Mouse (Mus musculus) forebrain, embryonic 13.5 days (tissue): Measurements from ENCODE around the gene Cpne4. TPM values are rescaled to one million over a fixed set of nuclear protein-coding genes. Genes with fewer than 3 reads are reported as not detected.
A peak's percentile ranks its signal among the peaks of the same experiment; 100 is the strongest.

ENCODE experiments used
- ATAC-seq: fragments of 200-750 bp; cut with Nextera tagmentation; 2 replicates; pipeline ENCODE4 v1.8.0; 2017
- H3K27ac ChIP-seq: fragments of 300-500 bp; sonication (generic); 2 replicates; pipeline ENCODE4 v1.5.1; 2015; ENCODE audit warnings: inconsistent platforms, mild to moderate bottlenecking, moderate library complexity
- H3K27me3 ChIP-seq: fragments of 300-500 bp; sonication (generic); 2 replicates; pipeline ENCODE4 v1.6.1; 2015; ENCODE audit warnings: mild to moderate bottlenecking, inconsistent platforms
- H3K36me3 ChIP-seq: fragments of 300-500 bp; sonication (generic); 2 replicates; pipeline ENCODE4 v1.6.1; 2015; ENCODE audit warnings: mild to moderate bottlenecking, inconsistent platforms; ENCODE audit not compliant: poor library complexity, severe bottlenecking
- H3K4me1 ChIP-seq: fragments of 300-500 bp; sonication (generic); 2 replicates; pipeline ENCODE4 v1.6.1; 2015; ENCODE audit warnings: inconsistent platforms
- H3K4me2 ChIP-seq: fragments of 300-500 bp; sonication (generic); 2 replicates; pipeline ENCODE4 v1.6.1; 2015; ENCODE audit warnings: inconsistent platforms, mild to moderate bottlenecking, moderate library complexity
- H3K4me3 ChIP-seq: fragments of 300-500 bp; sonication (generic); 2 replicates; pipeline ENCODE4 v1.5.1; 2015; ENCODE audit warnings: mild to moderate bottlenecking, inconsistent platforms
- H3K9ac ChIP-seq: fragments of 300-500 bp; sonication (generic); 2 replicates; pipeline ENCODE4 v1.6.1; 2015; ENCODE audit warnings: mild to moderate bottlenecking, inconsistent platforms
- H3K9me3 ChIP-seq: fragments of 300-500 bp; sonication (generic); replicated peaks from 2 replicates; pipeline ENCODE4 v1.6.1; 2016; ENCODE audit warnings: inconsistent platforms
- WGBS: fragments of 180-500 bp; shearing (Covaris S2); methylation state at CpG from one replicate; pipeline ENCODE4 v1.1.7; 2015; 5-methylcytosine and 5-hydroxymethylcytosine counted together
- polyA plus RNA-seq: library from polyadenylated mRNA; unstranded; fragments of >200 nt; fragmentation: Nextera tagmentation; extraction: Ambion mirVana; gene quantifications from 2 replicates; pipeline ENCODE4 v1.2.1, GENCODE M21; 2015

Cpne4 gene
- polyA plus RNA-seq, 1 experiment from 2014 or later = 6.1 TPM

- no peak overlapping the region for H3K27ac ChIP-seq
- no peaks in the 10 kb centered on the region for H3K36me3 ChIP-seq
- H3K9me3 ChIP-seq = 0 out of 2 replicates have a peak, but pooled peaks cover 3% of the 10 kb centered on the region
- H3K4me1 ChIP-seq = peaks cover 11% of the 10 kb centered on the region
- H3K4me3 ChIP-seq = no peak overlapping the region
- ATAC-seq = no peak
- no peak overlapping the region for H3K4me2 ChIP-seq
- H3K9ac ChIP-seq = no peak overlapping the region
- WGBS = 81% methylated on average over 2 of the region's 2 CpGs
- no peaks in the 10 kb centered on the region for H3K27me3 ChIP-seq
Observed at GRCm38 (mm10) chr9:104594979-104595378, 47.9 kb downstream of the Cpne4 start.

- no peaks in the 10 kb centered on the region for H3K27me3 ChIP-seq
- 82% methylated on average over 6 of the region's 6 CpGs for WGBS
- ATAC-seq = no peak
- H3K4me2 ChIP-seq = no peak overlapping the region
- H3K4me1 ChIP-seq = peaks cover 5% of the 10 kb centered on the region; the same call in 1 of the 2 replicates
- no peak overlapping the region for H3K4me3 ChIP-seq
- H3K9ac ChIP-seq = no peak overlapping the region
- no peaks in the 10 kb centered on the region for H3K9me3 ChIP-seq
- no peaks in the 10 kb centered on the region for H3K36me3 ChIP-seq
- no peak overlapping the region for H3K27ac ChIP-seq
Observed at GRCm38 (mm10) chr9:104612523-104612922, 65.4 kb downstream of the Cpne4 start.

- H3K27ac ChIP-seq = peak overlapping the region; percentile 16
- no peaks in the 10 kb centered on the region for H3K36me3 ChIP-seq
- no peak overlapping the region for H3K4me3 ChIP-seq
- peaks cover 5% of the 10 kb centered on the region; the same call in 1 of the 2 replicates for H3K4me1 ChIP-seq
- no peak overlapping the region for H3K4me2 ChIP-seq
- WGBS = 64% methylated on average over 6 of the region's 6 CpGs
- no peaks in the 10 kb centered on the region for H3K9me3 ChIP-seq
- no peaks in the 10 kb centered on the region for H3K27me3 ChIP-seq
- ATAC-seq = no peak
- H3K9ac ChIP-seq = no peak overlapping the region
Observed at GRCm38 (mm10) chr9:104616691-104617090, 69.6 kb downstream of the Cpne4 start.

GRCm38 (mm10) chr9:104623564-104623963 lies 76.5 kb downstream of the Cpne4 start:
- H3K4me3 ChIP-seq = no peak overlapping the region
- no peak overlapping the region for H3K4me2 ChIP-seq
- no peaks in the 10 kb centered on the region for H3K4me1 ChIP-seq
- no peak for ATAC-seq
- no peaks in the 10 kb centered on the region for H3K36me3 ChIP-seq
- no peaks in the 10 kb centered on the region for H3K9me3 ChIP-seq
- no peak overlapping the region for H3K9ac ChIP-seq
- no peak overlapping the region for H3K27ac ChIP-seq
- WGBS = 69% methylated on average over 4 of the region's 4 CpGs
- H3K27me3 ChIP-seq = no peaks in the 10 kb centered on the region

GRCm38 (mm10) chr9:104627816-104628215 lies 80.7 kb downstream of the Cpne4 start:
- Histone ChIP-seq H3K9ac (no peak overlapping the region), H3K27me3 (no peaks in the 10 kb centered on the region), H3K4me3 (no peak overlapping the region), H3K4me2 (no peak overlapping the region), H3K9me3 (no peaks in the 10 kb centered on the region), H3K27ac (no peak overlapping the region), H3K36me3 (no peaks in the 10 kb centered on the region), H3K4me1 (no peaks in the 10 kb centered on the region)
- ATAC-seq = no peak
- 61% methylated on average over 7 of the region's 7 CpGs for WGBS

- H3K4me2 ChIP-seq = no peak overlapping the region
- no peaks in the 10 kb centered on the region for H3K27me3 ChIP-seq
Observed at GRCm38 (mm10) chr9:104629282-104629681, 82.2 kb downstream of the Cpne4 start.

GRCm38 (mm10) chr9:104646348-104646994 lies 99.4 kb downstream of the Cpne4 start:
- no peaks in the 10 kb centered on the region for H3K27me3 ChIP-seq
- no peak overlapping the region for H3K4me3 ChIP-seq
- no peaks in the 10 kb centered on the region for H3K9me3 ChIP-seq
- H3K4me2 ChIP-seq = no peak overlapping the region
- 77% methylated on average over 5 of the region's 5 CpGs for WGBS
- ATAC-seq = no peak
- no peaks in the 10 kb centered on the region for H3K4me1 ChIP-seq
- no peaks in the 10 kb centered on the region for H3K36me3 ChIP-seq
- H3K27ac ChIP-seq = no peak overlapping the region
- no peak overlapping the region for H3K9ac ChIP-seq

More at GRCm38 (mm10) chr9:104629282-104629681, 82.2 kb downstream of the Cpne4 start:
- H3K9me3 ChIP-seq = no peaks in the 10 kb centered on the region
- no peak overlapping the region for H3K27ac ChIP-seq
- H3K4me1 ChIP-seq = no peaks in the 10 kb centered on the region
- no peak for ATAC-seq
- H3K36me3 ChIP-seq = no peaks in the 10 kb centered on the region
- no peak overlapping the region for H3K4me3 ChIP-seq
- no peak overlapping the region for H3K9ac ChIP-seq
- 84% methylated on average over 7 of the region's 7 CpGs for WGBS

GRCm38 (mm10) chr9:104652691-104653261 lies 105.7 kb downstream of the Cpne4 start:
- Histone ChIP-seq H3K9ac (no peak overlapping the region), H3K4me1 (0 out of 2 replicates have a peak, but pooled peaks cover 7% of the 10 kb centered on the region), H3K4me2 (no peak overlapping the region), H3K9me3 (no peaks in the 10 kb centered on the region), H3K4me3 (no peak overlapping the region), H3K27me3 (no peaks in the 10 kb centered on the region), H3K27ac (no peak overlapping the region), H3K36me3 (no peaks in the 10 kb centered on the region)
- no peak for ATAC-seq
- WGBS = 60% methylated on average over 9 of the region's 9 CpGs

- Histone ChIP-seq H3K27me3 (no peaks in the 10 kb centered on the region), H3K27ac (no peak overlapping the region), H3K9me3 (no peaks in the 10 kb centered on the region), H3K4me1 (no peaks in the 10 kb centered on the region), H3K36me3 (no peaks in the 10 kb centered on the region), H3K4me3 (no peak overlapping the region), H3K9ac (no peak overlapping the region), H3K4me2 (no peak overlapping the region)
- ATAC-seq = no peak
- WGBS = 80% methylated on average over 4 of the region's 4 CpGs
Observed at GRCm38 (mm10) chr9:104659758-104660157, 112.7 kb downstream of the Cpne4 start.

- no peak overlapping the region for H3K9ac ChIP-seq
Observed at GRCm38 (mm10) chr9:104676665-104677064, 129.6 kb downstream of the Cpne4 start.

GRCm38 (mm10) chr9:104678571-104678970 lies 131.5 kb downstream of the Cpne4 start:
- no peaks in the 10 kb centered on the region for H3K9me3 ChIP-seq
- H3K9ac ChIP-seq = no peak overlapping the region
- 84% methylated on average over 3 of the region's 3 CpGs for WGBS
- no peak overlapping the region for H3K4me3 ChIP-seq
- H3K27me3 ChIP-seq = no peaks in the 10 kb centered on the region
- H3K36me3 ChIP-seq = no peaks in the 10 kb centered on the region
- H3K4me1 ChIP-seq = no peaks in the 10 kb centered on the region
- H3K4me2 ChIP-seq = no peak overlapping the region
- no peak for ATAC-seq
- H3K27ac ChIP-seq = no peak overlapping the region

More at GRCm38 (mm10) chr9:104676665-104677064, 129.6 kb downstream of the Cpne4 start:
- H3K27me3 ChIP-seq = no peaks in the 10 kb centered on the region
- no peak overlapping the region for H3K4me2 ChIP-seq
- 35% methylated on average over 1 of the region's 1 CpGs for WGBS
- no peaks in the 10 kb centered on the region for H3K9me3 ChIP-seq
- H3K4me3 ChIP-seq = no peak overlapping the region
- H3K27ac ChIP-seq = no peak overlapping the region
- H3K4me1 ChIP-seq = no peaks in the 10 kb centered on the region
- no peak for ATAC-seq
- no peaks in the 10 kb centered on the region for H3K36me3 ChIP-seq

- WGBS = 70% methylated on average over 3 of the region's 3 CpGs
- no peak overlapping the region for H3K27ac ChIP-seq
- H3K4me3 ChIP-seq = no peak overlapping the region
- no peaks in the 10 kb centered on the region for H3K36me3 ChIP-seq
- H3K9ac ChIP-seq = no peak overlapping the region
- no peaks in the 10 kb centered on the region for H3K27me3 ChIP-seq
- H3K4me2 ChIP-seq = no peak overlapping the region
- ATAC-seq = no peak
- no peaks in the 10 kb centered on the region for H3K4me1 ChIP-seq
- H3K9me3 ChIP-seq = no peaks in the 10 kb centered on the region
Observed at GRCm38 (mm10) chr9:104687051-104687450, 140.0 kb downstream of the Cpne4 start.
